Mouse (Mus musculus) ES-Bruce4 (cell line): ENCODE data around the gene Nmur1.
A peak's percentile ranks its signal among the peaks of the same experiment; 100 is the strongest.

Source experiments
- CTCF ChIP-seq: IDR thresholded peaks from one replicate; pipeline ENCODE4 v1.8.1; 2011; ENCODE audit warnings: low read depth, low read length
- POLR2A ChIP-seq: IDR thresholded peaks from one replicate; pipeline ENCODE4 v1.8.1; 2011; ENCODE audit warnings: low read length; ENCODE audit not compliant: insufficient read depth

GRCm38 (mm10) chr1:86467416-86467815 is 41.4 kb upstream of the Nmur1 start:
- TF ChIP-seq CTCF (no peak), POLR2A (peak; percentile 49)
